Mouse (Mus musculus) cerebellum, adult 2 months (tissue): ENCODE data around the gene Cpt1c.

Source experiments
- CTCF ChIP-seq: fragments of 200-500 bp; IDR thresholded peaks from 2 replicates; pipeline ENCODE4 v1.5.1; 2011; ENCODE audit warnings: low read depth, mild to moderate bottlenecking, control low read depth, low read length, moderate library complexity, borderline replicate concordance; ENCODE audit not compliant: insufficient read depth
- POLR2A ChIP-seq: fragments of 200-500 bp; IDR thresholded peaks from 2 replicates; pipeline ENCODE4 v1.6.1; 2011; ENCODE audit warnings: low read length, control low read depth, borderline replicate concordance; ENCODE audit not compliant: insufficient read depth

GRCm38 (mm10) chr7:44922530-44922929 lies 52.1 kb downstream of the Cpt1c start:
- TF ChIP-seq CTCF (no peak), POLR2A (no peak)
